Mouse (Mus musculus) neural tube, embryonic 13.5 days (tissue): ENCODE results near the gene D930048N14Rik. TPM values are rescaled to one million over a fixed set of nuclear protein-coding genes. Genes with fewer than 3 reads are reported as not detected.
"Not testable (repeated sequence)": the region's sequence is repeated elsewhere in the genome, so short reads cannot be mapped to it uniquely, and the experiment has no call there.

Source experiments
- ATAC-seq: fragments of 200-750 bp; cut with Nextera tagmentation; 2 replicates; pipeline ENCODE4 v1.8.0; 2017; ENCODE audit warnings: low read depth, mild to moderate bottlenecking, moderate TSS enrichment, moderate library complexity
- H3K27ac ChIP-seq: fragments of 300-500 bp; sonication (generic); replicated peaks from 2 replicates; pipeline ENCODE4 v1.5.1; 2015; ENCODE audit warnings: moderate library complexity, mild to moderate bottlenecking, inconsistent platforms
- H3K27me3 ChIP-seq: fragments of 300-500 bp; sonication (generic); 2 replicates; pipeline ENCODE4 v1.6.1; 2015; ENCODE audit warnings: mild to moderate bottlenecking, inconsistent platforms
- H3K36me3 ChIP-seq: fragments of 300-500 bp; sonication (generic); 2 replicates; pipeline ENCODE4 v1.6.1; 2015; ENCODE audit warnings: mild to moderate bottlenecking, inconsistent platforms
- H3K4me1 ChIP-seq: fragments of 300-500 bp; sonication (generic); replicated peaks from 2 replicates; pipeline ENCODE4 v1.6.1; 2015; ENCODE audit warnings: inconsistent platforms
- H3K4me2 ChIP-seq: fragments of 300-500 bp; sonication (generic); 2 replicates; pipeline ENCODE4 v1.6.1; 2015; ENCODE audit warnings: inconsistent platforms, mild to moderate bottlenecking, moderate library complexity
- H3K4me3 ChIP-seq: fragments of 300-500 bp; sonication (generic); 2 replicates; pipeline ENCODE4 v1.5.1; 2015; ENCODE audit warnings: mild to moderate bottlenecking, inconsistent platforms
- H3K9ac ChIP-seq: fragments of 300-500 bp; sonication (generic); 2 replicates; pipeline ENCODE4 v1.6.1; 2015; ENCODE audit warnings: moderate library complexity, mild to moderate bottlenecking, inconsistent platforms
- H3K9me3 ChIP-seq: fragments of 300-500 bp; sonication (generic); 2 replicates; pipeline ENCODE4 v1.6.1; 2016; ENCODE audit warnings: inconsistent platforms
- WGBS: fragments of 180-500 bp; shearing (Covaris S2); methylation state at CpG from one replicate; pipeline ENCODE4 v1.1.7; 2015; 5-methylcytosine and 5-hydroxymethylcytosine counted together
- polyA plus RNA-seq: library from polyadenylated mRNA; unstranded; fragments of >200 nt; fragmentation: Nextera tagmentation; extraction: Ambion mirVana; gene quantifications from 2 replicates; pipeline ENCODE4 v1.2.1, GENCODE M21; 2015

Gene D930048N14Rik
- 0.64 and 0.96 TPM in 2 replicates for polyA plus RNA-seq

DNA sequence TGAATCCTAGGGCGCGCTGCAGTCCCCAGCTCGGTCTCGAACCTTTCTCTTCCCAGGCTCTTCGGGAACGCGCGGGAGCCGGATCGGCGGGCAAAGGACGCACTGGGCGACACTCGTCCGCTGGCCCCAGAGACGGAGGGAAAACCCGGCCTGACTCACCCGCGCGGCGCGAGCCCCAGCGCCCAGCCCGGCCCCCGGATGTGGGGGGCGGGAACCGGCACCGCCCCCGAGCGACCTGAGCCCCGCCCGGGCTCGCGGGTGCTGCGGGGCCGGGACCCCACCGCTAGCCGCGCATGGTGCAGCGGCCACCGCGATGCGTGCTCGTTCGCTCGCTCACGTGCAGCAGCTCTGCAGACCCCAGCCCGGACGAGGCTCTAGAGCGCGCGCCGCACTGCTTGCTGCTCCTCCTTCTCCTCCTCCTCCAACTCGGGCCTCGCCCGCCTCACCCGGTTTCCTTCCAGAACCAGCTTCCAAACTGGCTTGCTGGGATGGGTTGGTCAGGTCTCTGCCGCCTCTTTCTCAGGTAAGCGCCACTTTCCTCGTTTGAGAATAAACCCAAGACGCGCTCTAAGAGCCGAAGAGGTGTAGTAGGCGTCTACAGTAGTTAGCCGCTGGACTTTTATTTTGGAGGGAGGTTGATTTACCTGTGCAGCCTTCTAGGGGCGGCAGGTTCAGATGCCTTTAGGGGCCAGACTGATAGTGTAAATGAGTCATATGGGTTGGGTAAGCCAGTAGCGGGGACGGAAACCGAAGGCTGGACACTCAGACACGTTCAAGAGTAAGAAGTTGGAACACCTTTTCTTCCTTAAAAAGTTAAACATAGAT is at the start of gene D930048N14Rik, which contains the start of gene N4bp3:
D930048N14Rik (plus strand) TSS at position 264 of the 825 bp plus-strand sequence.
N4bp3 (minus strand) TSS at position 152 of the 825 bp plus-strand sequence.
- 0 out of 2 replicates have a peak within 1 kb of the TSS, but pooled peaks have one; percentile 38 for H3K27ac ChIP-seq
- H3K4me1 ChIP-seq: peaks cover 40% of the 10 kb centered on the region
- WGBS: 1% methylated on average over 70 of the region's 70 CpGs

GRCm38 (mm10) chr11:51602253-51602652 is 48.5 kb upstream of the D930048N14Rik start:
- ATAC-seq: no peak
- peaks cover 76% of the 10 kb centered on the region for H3K36me3 ChIP-seq
- H3K4me3 ChIP-seq: no peak overlapping the region
- H3K4me2 ChIP-seq: no peak overlapping the region
- H3K27me3 ChIP-seq: no peaks in the 10 kb centered on the region
- peak overlapping the region; percentile 6; the same call in 1 of the 2 replicates for H3K9ac ChIP-seq
- H3K4me1 ChIP-seq: peaks cover 49% of the 10 kb centered on the region
- 98% methylated on average over 3 of the region's 3 CpGs for WGBS
- H3K9me3 ChIP-seq: no peaks in the 10 kb centered on the region
- no peak overlapping the region for H3K27ac ChIP-seq

More for the DNA sequence above, at the start of gene D930048N14Rik, which contains the start of gene N4bp3:
- H3K9ac ChIP-seq: peak within 1 kb of the TSS; percentile 80
- H3K4me2 ChIP-seq: peak within 1 kb of the TSS; percentile 93
- no peaks in the 10 kb centered on the region for H3K36me3 ChIP-seq
- H3K4me3 ChIP-seq: peak within 1 kb of the TSS; percentile 61
- peak; percentile 44 for ATAC-seq
- H3K27me3 ChIP-seq: peaks cover 20% of the 10 kb centered on the region
- no peaks in the 10 kb centered on the region for H3K9me3 ChIP-seq

- no peaks in the 10 kb centered on the region for H3K27me3 ChIP-seq
- peak overlapping the region; percentile 98 for H3K4me2 ChIP-seq
- WGBS: under 1% methylated on average over 79 of the region's 81 CpGs
- peaks cover 53% of the 10 kb centered on the region for H3K4me1 ChIP-seq
- peaks cover 41% of the 10 kb centered on the region for H3K36me3 ChIP-seq
- H3K4me3 ChIP-seq: peak overlapping the region; percentile 93
- peak overlapping the region; percentile 96 for H3K27ac ChIP-seq
- H3K9me3 ChIP-seq: no peaks in the 10 kb centered on the region
- peak overlapping the region; percentile 100 for H3K9ac ChIP-seq
- peak; percentile 56 for ATAC-seq
These were observed 44.9 kb upstream of the D930048N14Rik start for GRCm38 (mm10) chr11:51605602-51606446.

- H3K4me1 ChIP-seq: peaks cover 46% of the 10 kb centered on the region
- H3K4me3 ChIP-seq: peak within 1 kb of the TSS; percentile 93
- peak; percentile 96 for ATAC-seq
- H3K27me3 ChIP-seq: no peaks in the 10 kb centered on the region
- H3K9ac ChIP-seq: peak within 1 kb of the TSS; percentile 100
- H3K27ac ChIP-seq: peak within 1 kb of the TSS; percentile 96
- peaks cover 33% of the 10 kb centered on the region for H3K36me3 ChIP-seq
- peak within 1 kb of the TSS; percentile 98 for H3K4me2 ChIP-seq
- under 1% methylated on average over 91 of the region's 91 CpGs for WGBS
- no peaks in the 10 kb centered on the region for H3K9me3 ChIP-seq
These were observed 44.2 kb upstream of the D930048N14Rik start, which contains the start of gene Hnrnpab for GRCm38 (mm10) chr11:51606447-51607095. TSS of gene Hnrnpab (minus strand) at chr11:51606847.

- Histone ChIP-seq H3K4me3 (peak overlapping the region; percentile 93), H3K4me1 (peaks cover 40% of the 10 kb centered on the region), H3K36me3 (peaks cover 27% of the 10 kb centered on the region), H3K27me3 (no peaks in the 10 kb centered on the region), H3K9ac (peak overlapping the region; percentile 100), H3K27ac (peak overlapping the region; percentile 93), H3K4me2 (peak overlapping the region; percentile 76), H3K9me3 (no peaks in the 10 kb centered on the region)
- peak; percentile 66 for ATAC-seq
- WGBS: 11% methylated on average over 15 of the region's 15 CpGs
These were observed 43.5 kb upstream of the D930048N14Rik start for GRCm38 (mm10) chr11:51607096-51607738.

DNA sequence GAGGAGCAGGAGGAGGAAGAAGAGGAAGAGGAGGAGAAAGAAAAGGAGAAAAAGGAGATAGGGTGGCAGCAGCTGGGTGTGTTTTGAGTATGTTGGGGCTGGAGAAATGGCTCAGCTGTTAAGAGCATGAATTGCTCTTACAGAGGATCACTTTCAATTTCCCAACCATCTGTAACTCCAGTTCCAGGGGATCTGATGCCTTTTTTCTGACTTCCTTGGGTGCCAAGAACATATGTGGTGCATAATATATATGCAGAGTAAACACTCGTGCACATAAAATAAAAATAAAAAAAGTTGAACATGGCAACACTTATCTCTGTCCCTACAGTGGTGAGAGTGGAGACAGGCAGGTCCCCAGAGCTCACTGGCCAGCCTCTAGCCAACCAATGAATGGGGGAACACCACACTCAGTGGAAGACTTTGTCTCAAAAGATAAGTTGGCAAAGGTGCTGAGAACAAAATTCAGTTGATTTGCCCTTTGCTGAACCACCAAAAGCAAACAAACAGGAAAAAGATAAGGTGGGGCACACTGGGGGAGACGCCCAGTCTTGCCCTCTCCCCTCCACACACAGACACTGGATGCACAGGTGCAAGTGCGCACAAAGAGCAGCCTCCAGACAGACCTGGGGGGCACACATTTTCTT is 41.4 kb upstream of the D930048N14Rik start:
- no peak overlapping the region for H3K9ac ChIP-seq
- no peak overlapping the region for H3K27ac ChIP-seq
- 85% methylated on average over 3 of the region's 3 CpGs for WGBS
- H3K27me3 ChIP-seq: no peaks in the 10 kb centered on the region
- H3K4me3 ChIP-seq: no peak overlapping the region
- peaks cover 18% of the 10 kb centered on the region for H3K4me1 ChIP-seq
- H3K9me3 ChIP-seq: no peaks in the 10 kb centered on the region
- H3K36me3 ChIP-seq: peaks cover 5% of the 10 kb centered on the region
- ATAC-seq: no peak
- H3K4me2 ChIP-seq: no peak overlapping the region

DNA sequence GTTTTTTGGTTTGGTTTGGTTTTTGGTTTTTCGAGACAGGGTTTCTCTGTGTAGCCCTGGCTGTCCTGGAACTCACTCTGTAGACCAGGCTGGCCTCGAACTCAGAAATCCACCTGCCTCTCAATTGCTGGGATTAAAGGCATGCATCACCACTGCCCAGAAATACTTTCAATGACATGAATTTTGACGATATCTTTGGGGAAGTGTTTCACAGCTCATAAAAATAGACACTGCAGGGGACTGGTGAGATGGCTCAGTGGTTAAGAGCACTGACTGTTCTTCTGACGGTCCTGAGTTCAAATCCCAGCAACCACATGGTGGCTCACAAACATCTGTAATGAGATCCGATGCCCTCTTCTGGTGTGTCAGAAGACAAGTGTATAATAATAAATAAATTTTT is 40.8 kb upstream of the D930048N14Rik start:
- not testable (repeated sequence) for H3K9ac ChIP-seq, H3K27me3 ChIP-seq, H3K36me3 ChIP-seq, H3K27ac ChIP-seq, H3K4me3 ChIP-seq, H3K4me2 ChIP-seq, H3K9me3 ChIP-seq, ATAC-seq
- WGBS: 92% methylated on average over 5 of the region's 5 CpGs
- H3K4me1 ChIP-seq: peaks cover 13% of the 10 kb centered on the region

GRCm38 (mm10) chr11:51614256-51614655 is 36.5 kb upstream of the D930048N14Rik start:
- no peaks in the 10 kb centered on the region for H3K9me3 ChIP-seq
- WGBS: 77% methylated on average over 8 of the region's 8 CpGs

DNA sequence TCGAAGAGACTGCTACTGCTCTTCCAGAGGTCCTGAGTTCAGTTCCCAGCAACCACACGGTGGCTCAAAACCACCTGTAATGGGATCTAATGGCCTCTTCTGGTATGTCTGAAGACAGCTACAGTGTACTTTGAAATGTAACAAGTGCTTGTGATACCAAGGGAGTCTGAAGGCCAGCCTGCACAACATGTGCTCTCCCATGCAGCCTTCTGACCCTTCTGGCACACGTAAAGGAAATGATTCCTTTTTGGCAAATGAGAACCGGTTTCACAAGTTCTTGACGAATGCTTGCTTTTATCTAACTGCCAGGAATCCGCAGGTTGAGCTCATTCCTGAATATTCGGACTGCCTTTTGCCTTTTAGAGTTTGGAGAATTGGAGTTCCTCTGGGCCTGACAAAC is 35.6 kb upstream of the D930048N14Rik start:
- peak overlapping the region; percentile 69 for H3K9ac ChIP-seq
- H3K4me2 ChIP-seq: peak overlapping the region; percentile 60
- WGBS: 53% methylated on average over 7 of the region's 7 CpGs
- H3K27ac ChIP-seq: no peak overlapping the region; the same call in 1 of the 2 replicates
- H3K9me3 ChIP-seq: no peaks in the 10 kb centered on the region
- peaks cover 17% of the 10 kb centered on the region for H3K4me1 ChIP-seq
- ATAC-seq: no peak
- peak overlapping the region; percentile 31 for H3K4me3 ChIP-seq
- H3K36me3 ChIP-seq: no peaks in the 10 kb centered on the region
- H3K27me3 ChIP-seq: no peaks in the 10 kb centered on the region

More at GRCm38 (mm10) chr11:51614256-51614655, 36.5 kb upstream of the D930048N14Rik start:
- Histone ChIP-seq H3K27ac (no peak overlapping the region), H3K9ac (no peak overlapping the region), H3K36me3 (no peaks in the 10 kb centered on the region), H3K4me2 (no peak overlapping the region), H3K27me3 (no peaks in the 10 kb centered on the region), H3K4me1 (peaks cover 14% of the 10 kb centered on the region), H3K4me3 (no peak overlapping the region)
- ATAC-seq: no peak

- Histone ChIP-seq H3K4me2 (peak overlapping the region; percentile 60), H3K4me1 (peaks cover 22% of the 10 kb centered on the region), H3K27me3 (no peaks in the 10 kb centered on the region), H3K9ac (peak overlapping the region; percentile 69), H3K4me3 (peak overlapping the region; percentile 31), H3K36me3 (no peaks in the 10 kb centered on the region), H3K9me3 (no peaks in the 10 kb centered on the region), H3K27ac (no peak overlapping the region; the same call in 1 of the 2 replicates)
- WGBS: 4% methylated on average over 14 of the region's 14 CpGs
- ATAC-seq: 0 out of 2 replicates have a peak, but pooled peaks have one; percentile 11
These were observed 35.2 kb upstream of the D930048N14Rik start for GRCm38 (mm10) chr11:51615601-51616000.
